Mouse (Mus musculus) limb, embryonic 13.5 days (tissue): ENCODE results near the gene Sapcd1. TPM values are rescaled to one million over a fixed set of nuclear protein-coding genes. Genes with fewer than 3 reads are reported as not detected.

Experiments used
- ATAC-seq: fragments of 200-750 bp; cut with Nextera tagmentation; 2 replicates; pipeline ENCODE4 v1.8.0; 2017; ENCODE audit warnings: low read depth, moderate number of reproducible peaks, moderate TSS enrichment; ENCODE audit not compliant: low FRiP score
- H3K27ac ChIP-seq: fragments of 300-500 bp; sonication (generic); 2 replicates; pipeline ENCODE4 v1.5.1; 2015; ENCODE audit warnings: inconsistent platforms, mild to moderate bottlenecking, moderate library complexity
- H3K27me3 ChIP-seq: fragments of 300-500 bp; sonication (generic); 2 replicates; pipeline ENCODE4 v1.6.1; 2015; ENCODE audit warnings: mild to moderate bottlenecking, inconsistent platforms
- H3K36me3 ChIP-seq: fragments of 300-500 bp; sonication (generic); 2 replicates; pipeline ENCODE4 v1.6.1; 2015; ENCODE audit warnings: inconsistent platforms, mild to moderate bottlenecking, moderate library complexity
- H3K4me1 ChIP-seq: fragments of 300-500 bp; sonication (generic); 2 replicates; pipeline ENCODE4 v1.6.1; 2015; ENCODE audit warnings: inconsistent platforms
- H3K4me2 ChIP-seq: fragments of 300-500 bp; sonication (generic); replicated peaks from 2 replicates; pipeline ENCODE4 v1.6.1; 2015; ENCODE audit warnings: inconsistent platforms, mild to moderate bottlenecking, moderate library complexity
- H3K4me3 ChIP-seq: fragments of 300-500 bp; sonication (generic); 2 replicates; pipeline ENCODE4 v1.5.1; 2015; ENCODE audit warnings: moderate library complexity, mild to moderate bottlenecking, inconsistent platforms
- H3K9ac ChIP-seq: fragments of 300-500 bp; sonication (generic); 2 replicates; pipeline ENCODE4 v1.6.1; 2015; ENCODE audit warnings: mild to moderate bottlenecking, inconsistent platforms
- H3K9me3 ChIP-seq: fragments of 300-500 bp; sonication (generic); 2 replicates; pipeline ENCODE4 v1.6.1; 2016; ENCODE audit warnings: inconsistent platforms
- WGBS: fragments of 180-500 bp; shearing (Covaris S2); methylation state at CpG from one replicate; pipeline ENCODE4 v1.1.7; 2015; 5-methylcytosine and 5-hydroxymethylcytosine counted together
- polyA plus RNA-seq: library from polyadenylated mRNA; unstranded; fragments of >200 nt; fragmentation: Nextera tagmentation; extraction: Ambion mirVana; gene quantifications from 2 replicates; pipeline ENCODE4 v1.2.1, GENCODE M21; 2015

Gene Sapcd1
- polyA plus RNA-seq, 1 experiment from 2014 or later, result 7.2 TPM

DNA sequence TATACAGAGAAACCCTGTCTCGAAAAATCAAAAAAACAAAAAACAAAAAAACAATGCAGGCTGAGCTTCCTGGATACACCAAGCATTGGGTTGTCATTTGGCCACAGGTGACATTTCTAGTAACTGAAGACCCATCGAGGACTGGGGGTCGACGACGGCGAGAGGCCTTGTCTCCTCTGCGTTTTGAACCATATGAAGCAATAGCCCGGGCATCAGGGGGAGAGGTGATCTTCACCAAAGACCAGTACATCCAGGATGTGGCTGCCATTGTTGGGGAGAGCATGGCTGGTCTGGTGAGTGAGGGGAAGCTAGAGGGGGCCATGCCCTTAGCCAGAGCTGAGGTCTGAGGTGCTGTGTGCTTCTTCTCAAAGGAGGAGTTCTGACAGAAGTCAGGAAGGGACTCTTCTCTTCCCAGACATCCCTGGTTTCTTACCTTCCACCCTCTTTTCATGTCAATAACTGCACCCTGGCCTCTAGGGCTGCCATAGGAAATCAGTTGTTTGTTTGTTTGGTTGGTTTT is 5.2 kb downstream of the Sapcd1 start:
- no peak overlapping the region for H3K4me3 ChIP-seq
- H3K9ac ChIP-seq, result no peak overlapping the region; the same call in 1 of the 2 replicates
- H3K36me3 ChIP-seq, result peaks cover 3% of the 10 kb centered on the region; the same call in 1 of the 2 replicates
- H3K9me3 ChIP-seq, result no peaks in the 10 kb centered on the region
- H3K27me3 ChIP-seq, result no peaks in the 10 kb centered on the region
- H3K4me2 ChIP-seq, result no peak overlapping the region
- no peak for ATAC-seq
- WGBS, result 95% methylated on average over 8 of the region's 8 CpGs
- H3K27ac ChIP-seq, result no peak overlapping the region
- peaks cover 28% of the 10 kb centered on the region for H3K4me1 ChIP-seq

DNA sequence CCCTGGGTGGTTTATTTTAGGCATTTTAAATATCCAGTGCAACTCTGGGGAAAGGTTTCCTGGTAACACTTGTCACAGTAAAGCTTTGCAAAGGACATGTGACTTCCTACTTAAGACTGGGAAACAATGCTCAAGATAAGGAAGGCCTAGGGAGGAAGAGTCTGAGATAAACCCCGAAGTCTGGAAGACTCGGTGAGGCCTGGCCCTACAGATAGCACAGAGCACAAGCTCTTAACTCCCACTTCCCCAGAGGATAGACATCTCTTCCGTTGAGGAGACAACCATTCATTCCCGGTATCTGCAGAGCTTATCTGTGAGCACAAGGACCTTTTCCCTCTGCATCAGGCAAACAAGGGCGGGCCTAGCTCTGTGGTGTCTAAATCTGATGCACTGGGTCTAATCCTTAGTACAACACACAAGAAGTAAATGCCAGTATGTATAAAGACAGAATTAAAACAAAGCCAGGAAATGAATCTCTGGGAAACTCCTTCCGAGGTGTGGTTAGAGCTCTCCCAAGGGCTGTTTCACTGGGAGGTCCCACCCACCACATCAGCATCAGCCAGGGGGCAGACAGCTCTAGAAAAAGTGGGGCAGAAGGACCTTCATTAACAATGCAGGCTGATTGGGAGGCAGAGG is 5.9 kb downstream of the Sapcd1 start:
- no peaks in the 10 kb centered on the region for H3K9me3 ChIP-seq
- no peak overlapping the region for H3K4me2 ChIP-seq
- H3K27me3 ChIP-seq, result no peaks in the 10 kb centered on the region
- peaks cover 23% of the 10 kb centered on the region for H3K4me1 ChIP-seq
- H3K27ac ChIP-seq, result no peak overlapping the region
- H3K36me3 ChIP-seq, result peaks cover 9% of the 10 kb centered on the region
- no peak overlapping the region for H3K9ac ChIP-seq
- no peak for ATAC-seq
- H3K4me3 ChIP-seq, result no peak overlapping the region
- WGBS, result 73% methylated on average over 6 of the region's 6 CpGs

DNA sequence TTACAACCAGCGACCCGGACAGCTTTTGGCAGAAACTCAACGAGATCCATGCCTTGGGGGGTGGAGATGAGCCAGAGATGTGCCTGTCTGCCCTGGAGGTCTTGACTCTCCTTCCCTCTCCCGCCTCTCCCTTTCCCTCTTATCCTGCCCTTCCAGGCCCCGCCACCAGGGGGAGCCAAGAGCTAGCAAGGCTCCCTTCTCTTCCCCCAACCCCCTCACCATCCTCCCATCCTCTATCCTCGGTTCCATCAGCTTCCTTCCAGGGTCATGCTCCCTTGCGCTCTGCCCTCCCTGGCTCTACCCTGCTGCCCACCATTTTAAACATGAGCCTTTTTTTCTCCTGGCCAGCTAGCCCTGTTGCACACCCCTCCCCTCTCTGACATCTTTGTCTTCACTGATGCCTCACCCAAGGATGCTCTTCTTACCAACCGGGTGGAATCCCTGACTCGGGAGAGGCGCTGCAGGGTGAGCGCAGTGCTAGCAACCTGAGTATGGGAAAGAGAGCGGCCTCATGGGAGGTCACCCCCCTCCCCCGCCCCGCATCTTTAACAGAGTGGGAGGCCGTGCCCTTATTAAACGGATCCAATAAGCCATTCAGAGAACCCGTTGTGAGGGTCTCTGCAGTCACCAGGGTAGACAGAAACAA is 6.5 kb downstream of the Sapcd1 start:
- Histone ChIP-seq H3K4me2 (peak overlapping the region; percentile 46), H3K9me3 (no peaks in the 10 kb centered on the region), H3K27me3 (no peaks in the 10 kb centered on the region), H3K9ac (no peak overlapping the region), H3K27ac (no peak overlapping the region), H3K4me3 (no peak overlapping the region), H3K36me3 (peaks cover 16% of the 10 kb centered on the region), H3K4me1 (peaks cover 17% of the 10 kb centered on the region)
- peak; percentile 20; the same call in 1 of the 2 replicates for ATAC-seq
- WGBS, result 15% methylated on average over 17 of the region's 17 CpGs

DNA sequence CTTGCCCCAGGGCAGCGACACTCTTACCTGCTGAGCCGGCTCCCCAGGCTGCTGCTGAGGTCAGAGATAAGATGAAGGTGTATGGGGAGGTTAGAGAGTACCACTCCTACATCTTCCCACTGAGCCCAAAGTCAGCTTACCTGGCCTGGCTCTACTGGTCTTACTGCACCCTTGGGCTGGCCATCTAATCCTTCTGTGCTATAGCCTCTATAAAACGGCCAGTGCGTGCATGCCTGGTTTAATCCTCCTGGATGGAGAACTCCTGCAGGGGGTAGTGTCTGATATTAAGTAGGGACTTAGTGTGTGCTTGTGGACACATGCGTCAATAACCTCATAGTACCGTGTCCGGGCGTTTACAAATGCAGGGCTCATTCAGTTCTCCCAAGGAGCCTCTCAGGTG is 7.3 kb downstream of the Sapcd1 start:
- 79% methylated on average over 8 of the region's 8 CpGs for WGBS

DNA sequence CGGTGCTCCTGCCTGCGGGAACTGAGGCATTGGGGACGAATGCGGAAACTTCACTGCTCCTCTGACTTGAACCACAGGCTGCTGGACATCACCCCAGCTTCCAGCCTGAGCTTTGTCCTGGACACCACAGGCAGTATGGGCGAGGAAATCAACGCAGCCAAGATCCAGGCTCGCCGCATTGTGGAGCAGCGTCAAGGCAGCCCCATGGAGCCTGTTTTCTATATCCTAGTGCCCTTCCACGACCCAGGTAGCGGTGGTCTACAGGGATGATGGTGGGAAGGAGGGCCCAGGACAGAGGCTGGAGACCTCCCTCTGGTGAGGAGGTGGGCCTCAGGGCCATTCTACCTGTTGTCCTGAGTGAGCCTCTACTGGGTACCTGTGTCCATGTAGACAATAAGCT is 7.9 kb downstream of the Sapcd1 start:
- Histone ChIP-seq H3K4me2 (no peak overlapping the region), H3K9me3 (no peaks in the 10 kb centered on the region), H3K36me3 (peaks cover 30% of the 10 kb centered on the region), H3K9ac (no peak overlapping the region), H3K4me3 (no peak overlapping the region), H3K27me3 (no peaks in the 10 kb centered on the region), H3K27ac (no peak overlapping the region), H3K4me1 (peaks cover 12% of the 10 kb centered on the region)
- ATAC-seq, result no peak
- 72% methylated on average over 11 of the region's 11 CpGs for WGBS

More for the DNA sequence above, 7.3 kb downstream of the Sapcd1 start:
- Histone ChIP-seq H3K4me3 (no peak overlapping the region), H3K36me3 (peaks cover 23% of the 10 kb centered on the region), H3K9ac (no peak overlapping the region), H3K9me3 (no peaks in the 10 kb centered on the region), H3K27ac (no peak overlapping the region), H3K4me2 (no peak overlapping the region), H3K4me1 (peaks cover 12% of the 10 kb centered on the region), H3K27me3 (no peaks in the 10 kb centered on the region)
- no peak for ATAC-seq

DNA sequence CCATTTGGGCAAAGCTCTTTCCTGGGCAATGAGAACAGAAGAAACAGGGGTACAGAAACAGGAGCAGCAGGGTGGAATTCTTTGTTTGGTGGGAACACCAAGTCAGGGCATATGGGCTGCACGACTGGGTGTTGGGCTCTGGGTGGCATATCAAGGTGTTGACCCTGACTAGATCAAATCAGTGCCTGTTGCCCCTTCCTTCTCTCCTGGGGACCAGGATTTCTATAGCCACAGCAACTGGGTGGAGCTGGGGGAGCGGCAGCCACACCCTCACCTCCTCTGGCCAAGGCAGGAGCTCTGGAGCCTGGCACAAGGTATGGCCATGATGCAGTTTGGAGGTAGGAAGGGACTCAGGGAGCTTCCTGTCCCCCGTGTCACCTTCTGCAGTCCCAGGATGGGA is 9.6 kb downstream of the Sapcd1 start:
- Histone ChIP-seq H3K9ac (no peak overlapping the region), H3K27me3 (no peaks in the 10 kb centered on the region), H3K27ac (no peak overlapping the region), H3K36me3 (peaks cover 47% of the 10 kb centered on the region), H3K9me3 (no peaks in the 10 kb centered on the region), H3K4me2 (no peak overlapping the region), H3K4me1 (peaks cover 12% of the 10 kb centered on the region), H3K4me3 (no peak overlapping the region)
- no peak for ATAC-seq
- WGBS, result 86% methylated on average over 3 of the region's 3 CpGs

GRCm38 (mm10) chr17:35017706-35018030 is 10.1 kb downstream of the Sapcd1 start:
- Histone ChIP-seq H3K27me3 (no peaks in the 10 kb centered on the region), H3K36me3 (peaks cover 52% of the 10 kb centered on the region), H3K9ac (no peak overlapping the region; the same call in 1 of the 2 replicates), H3K4me3 (no peak overlapping the region), H3K4me2 (no peak overlapping the region), H3K27ac (no peak overlapping the region), H3K4me1 (peaks cover 12% of the 10 kb centered on the region), H3K9me3 (no peaks in the 10 kb centered on the region)
- ATAC-seq, result no peak
- 70% methylated on average over 14 of the region's 14 CpGs for WGBS

DNA sequence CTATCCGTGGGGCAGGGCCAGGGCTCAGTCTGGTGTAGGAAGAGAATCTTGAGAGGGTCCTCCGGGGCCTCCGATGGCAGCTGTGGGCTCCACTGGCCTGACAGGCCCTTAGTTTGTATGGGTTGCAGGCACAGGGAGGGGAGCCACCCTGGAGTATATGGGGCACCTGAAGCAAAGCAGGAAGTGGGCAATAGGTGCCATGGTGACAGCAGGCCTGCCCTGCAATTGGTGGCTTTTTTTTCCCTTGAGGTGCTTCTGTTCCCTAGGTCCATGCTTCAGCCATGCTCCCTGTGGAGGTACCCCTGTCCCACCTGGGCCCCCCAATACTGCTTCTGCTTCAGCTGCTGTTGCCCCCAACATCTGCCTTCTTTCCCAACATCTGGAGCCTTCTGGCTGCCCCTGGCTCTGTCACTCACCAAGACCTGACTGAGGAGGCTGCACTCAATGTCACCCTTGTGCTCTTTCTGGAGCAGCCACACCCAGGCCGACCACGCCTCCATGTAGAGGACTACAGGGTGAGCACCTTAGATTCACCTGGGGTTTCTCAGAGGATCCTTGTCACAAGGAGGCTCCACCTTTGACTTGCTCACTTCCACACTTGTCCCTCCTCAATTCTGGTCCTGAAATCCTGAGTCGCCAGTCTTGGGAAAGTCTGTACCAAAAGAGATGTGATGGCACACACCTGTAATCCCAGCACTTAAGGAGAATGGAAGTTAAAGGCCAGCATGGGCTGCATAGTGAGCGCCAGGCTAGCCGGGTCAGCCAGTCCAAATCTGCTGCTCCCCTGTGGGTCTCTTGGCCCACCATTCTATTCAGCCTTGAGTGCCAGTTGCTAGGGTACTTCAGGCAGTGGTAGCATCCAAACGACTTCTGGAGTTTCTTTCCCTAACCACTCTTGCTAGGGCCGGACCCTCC is 10.8 kb downstream of the Sapcd1 start:
- ATAC-seq, result no peak
- peak overlapping the region; percentile 35; the same call in 1 of the 2 replicates for H3K9ac ChIP-seq
- H3K9me3 ChIP-seq, result no peaks in the 10 kb centered on the region
- peaks cover 58% of the 10 kb centered on the region for H3K36me3 ChIP-seq
- no peak overlapping the region for H3K27ac ChIP-seq
- no peaks in the 10 kb centered on the region for H3K27me3 ChIP-seq
- H3K4me2 ChIP-seq, result no peak overlapping the region
- WGBS, result 78% methylated on average over 10 of the region's 10 CpGs
- peaks cover 12% of the 10 kb centered on the region for H3K4me1 ChIP-seq
- no peak overlapping the region for H3K4me3 ChIP-seq

DNA sequence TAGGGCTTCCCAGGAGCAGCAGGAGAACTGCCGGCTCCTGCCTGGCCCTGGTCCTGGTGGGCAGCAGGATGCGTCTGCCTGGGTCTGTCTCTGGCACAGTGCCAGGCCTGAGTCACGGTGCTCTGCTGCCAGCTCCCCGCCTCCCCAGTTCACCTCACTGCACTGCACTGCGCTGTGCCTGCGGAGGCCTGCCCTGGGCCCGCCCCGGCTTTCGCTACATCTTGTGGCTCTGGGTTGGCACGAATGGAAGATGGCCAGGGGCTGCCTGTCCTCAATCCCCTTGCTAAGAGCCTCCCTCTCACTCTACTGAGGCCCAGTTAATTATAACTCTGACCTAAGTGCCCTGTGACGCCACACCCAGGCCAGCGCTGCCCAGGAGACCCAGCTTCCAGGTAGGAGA is 11.4 kb downstream of the Sapcd1 start, which contains the start of gene Vwa7:
TSS of gene Vwa7 (plus strand) at position 204 of the 400 bp plus-strand sequence.
- Histone ChIP-seq H3K9ac (peak within 1 kb of the TSS; percentile 35; the same call in 1 of the 2 replicates), H3K27me3 (no peaks in the 10 kb centered on the region), H3K4me3 (no peak within 1 kb of the TSS), H3K9me3 (no peaks in the 10 kb centered on the region), H3K4me2 (no peak within 1 kb of the TSS), H3K4me1 (peaks cover 7% of the 10 kb centered on the region), H3K27ac (no peak within 1 kb of the TSS), H3K36me3 (peaks cover 65% of the 10 kb centered on the region)
- 62% methylated on average over 12 of the region's 12 CpGs for WGBS
- ATAC-seq, result no peak

- Histone ChIP-seq H3K4me1 (no peaks in the 10 kb centered on the region; the same call in 1 of the 2 replicates), H3K27me3 (no peaks in the 10 kb centered on the region), H3K4me2 (no peak overlapping the region), H3K27ac (no peak overlapping the region), H3K9me3 (no peaks in the 10 kb centered on the region), H3K4me3 (no peak overlapping the region), H3K36me3 (peaks cover 76% of the 10 kb centered on the region), H3K9ac (no peak overlapping the region)
- 90% methylated on average over 16 of the region's 16 CpGs for WGBS
- no peak for ATAC-seq
These were observed 12.5 kb downstream of the Sapcd1 start for GRCm38 (mm10) chr17:35015296-35015695.

DNA sequence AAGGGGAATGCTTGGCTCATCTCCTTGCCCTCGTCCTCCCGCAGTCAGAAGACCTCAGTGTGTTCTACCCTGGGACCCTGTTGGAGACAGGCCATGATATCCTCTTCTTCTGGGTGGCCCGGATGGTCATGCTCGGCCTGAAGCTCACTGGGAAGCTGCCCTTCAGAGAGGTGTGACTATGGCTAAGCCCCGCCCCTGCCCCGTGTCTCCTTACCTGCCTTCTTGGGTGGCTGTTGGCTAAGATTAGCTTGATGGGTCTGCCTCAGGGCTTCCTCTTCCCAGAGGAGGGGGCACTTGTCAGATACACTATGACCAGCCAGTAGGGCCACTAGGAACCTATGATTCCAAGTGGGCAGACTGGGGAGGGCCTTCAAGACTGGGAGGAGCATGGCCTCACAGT is 14.6 kb downstream of the Sapcd1 start:
- 84% methylated on average over 6 of the region's 6 CpGs for WGBS

DNA sequence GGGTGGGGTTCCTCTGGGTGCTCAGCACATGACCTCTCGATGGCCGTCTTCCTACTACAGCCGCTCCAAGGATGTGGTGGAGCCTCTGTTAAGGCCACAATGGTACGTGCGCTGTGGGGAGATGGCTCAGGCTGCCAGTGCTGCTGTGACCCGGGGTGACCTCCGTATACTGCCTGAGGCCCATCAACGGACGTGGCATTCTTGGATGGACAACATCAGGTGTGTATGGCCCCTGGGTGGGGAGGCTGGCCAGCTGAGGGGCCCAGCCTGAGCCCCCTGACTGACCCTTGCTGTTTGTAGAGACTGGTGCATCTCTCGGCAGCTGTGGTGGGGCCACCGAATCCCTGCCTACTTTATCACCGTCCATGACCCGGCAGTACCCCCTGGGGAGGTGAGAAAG is 15.4 kb downstream of the Sapcd1 start:
- Histone ChIP-seq H3K9ac (no peak overlapping the region), H3K4me2 (no peak overlapping the region), H3K36me3 (peaks cover 98% of the 10 kb centered on the region), H3K9me3 (no peaks in the 10 kb centered on the region), H3K4me1 (no peaks in the 10 kb centered on the region; the same call in 1 of the 2 replicates), H3K27ac (no peak overlapping the region), H3K27me3 (no peaks in the 10 kb centered on the region), H3K4me3 (no peak overlapping the region)
- 80% methylated on average over 13 of the region's 13 CpGs for WGBS
- no peak for ATAC-seq

More for the DNA sequence above, 14.6 kb downstream of the Sapcd1 start:
- H3K4me3 ChIP-seq, result no peak overlapping the region
- no peaks in the 10 kb centered on the region; the same call in 1 of the 2 replicates for H3K4me1 ChIP-seq
- no peak overlapping the region for H3K27ac ChIP-seq
- H3K4me2 ChIP-seq, result no peak overlapping the region
- no peaks in the 10 kb centered on the region for H3K9me3 ChIP-seq
- peaks cover 95% of the 10 kb centered on the region for H3K36me3 ChIP-seq
- no peak overlapping the region for H3K9ac ChIP-seq
- no peaks in the 10 kb centered on the region for H3K27me3 ChIP-seq
- no peak for ATAC-seq
